Mouse (Mus musculus): ENCODE measurements at regions not wholly inside any gene's neighbourhood (a gene's known extent, or its start where the extent isn't known, plus 50 kb on each side); places are given as distances from the start of the nearest gene placed in this dataset.
A peak's percentile ranks its signal among the peaks of the same experiment; 100 is the strongest.

DNA sequence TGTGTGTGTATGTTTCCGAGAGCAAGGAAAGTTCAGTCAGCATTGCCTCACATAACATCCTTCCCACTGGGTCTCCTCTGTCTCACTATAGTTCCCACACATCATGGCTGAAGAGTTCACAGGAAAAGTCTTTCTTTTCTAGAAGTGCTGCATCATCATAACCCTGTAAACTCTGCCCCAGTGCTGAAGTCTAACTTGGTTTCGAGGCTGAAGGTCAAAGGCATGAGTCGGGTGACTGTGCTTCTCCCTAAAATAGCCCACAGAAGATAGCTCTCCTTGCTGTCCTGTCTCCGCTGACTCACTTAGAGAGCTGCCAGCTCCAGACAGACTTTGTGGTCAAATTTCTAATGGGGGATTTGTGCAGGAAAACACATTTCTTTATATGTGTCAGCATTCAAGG, 201.4 kb upstream of the Snx7 start:
- Histone ChIP-seq H3K4me2 (replicated peaks; ENCODE audit: low read depth, low read length) (no peak overlapping the region), H3K27ac (ENCODE audit: low read length) (no peak overlapping the region), H3K9me3 (ENCODE audit: low read length) (no peaks in the 10 kb centered on the region), H3K9ac (replicated peaks; ENCODE audit: low read length) (no peak overlapping the region), H3K4me3 (ENCODE audit: low read length) (no peak overlapping the region), H3K36me3 (ENCODE audit: insufficient read depth, low read length) (no peaks in the 10 kb centered on the region), H3K27me3 (ENCODE audit: insufficient read depth, low read length) (no peaks in the 10 kb centered on the region), H3K4me1 (ENCODE audit: insufficient read depth, low read length) (no peaks in the 10 kb centered on the region)
- 62% methylated on average over 4 of the region's 4 CpGs for WGBS
- ATAC-seq (ENCODE audit: low FRiP score, low TSS enrichment), result peak; percentile 65; the same call in 1 of the 2 replicates

DNA sequence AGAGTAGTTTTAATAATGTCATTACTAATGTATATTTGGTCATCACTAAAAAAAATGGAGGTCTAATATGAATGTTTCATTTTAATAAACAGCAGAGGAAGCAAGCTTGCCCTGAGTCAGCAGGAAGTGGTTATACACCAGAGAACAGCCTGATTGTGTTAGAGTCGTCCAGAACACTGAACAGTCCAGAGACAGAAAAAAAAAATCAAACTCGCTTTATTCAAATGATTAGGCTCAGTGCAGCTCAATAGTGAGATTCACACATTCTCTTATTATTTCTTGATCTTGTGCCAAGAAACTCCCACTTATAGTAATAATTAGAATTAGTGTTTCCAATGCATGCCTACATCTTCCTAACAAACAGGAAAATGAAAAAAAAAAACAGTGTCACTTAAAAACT, 194.9 kb upstream of the Snx7 start:
- WGBS, result 37% methylated on average over 2 of the region's 2 CpGs
- H3K4me1 ChIP-seq (ENCODE audit: insufficient read depth, low read length), result no peaks in the 10 kb centered on the region

GRCm38 (mm10) chr3:118062569-118062968, 193.8 kb upstream of the Snx7 start:
- H3K9ac ChIP-seq (replicated peaks; ENCODE audit: low read length), result no peak overlapping the region
- H3K4me3 ChIP-seq (ENCODE audit: low read length), result no peak overlapping the region
- no peak overlapping the region for H3K4me2 ChIP-seq (replicated peaks; ENCODE audit: low read depth, low read length)
- no peak overlapping the region for H3K27ac ChIP-seq (ENCODE audit: low read length)
- 92% methylated on average over 1 of the region's 1 CpGs for WGBS
- no peak for ATAC-seq (ENCODE audit: low FRiP score, low TSS enrichment)
- H3K36me3 ChIP-seq (ENCODE audit: insufficient read depth, low read length), result no peaks in the 10 kb centered on the region
- H3K27me3 ChIP-seq (ENCODE audit: insufficient read depth, low read length), result no peaks in the 10 kb centered on the region
- no peaks in the 10 kb centered on the region for H3K9me3 ChIP-seq (ENCODE audit: low read length)
- H3K4me1 ChIP-seq (ENCODE audit: insufficient read depth, low read length), result no peaks in the 10 kb centered on the region

More for the DNA sequence above, 194.9 kb upstream of the Snx7 start:
- Histone ChIP-seq H3K4me2 (replicated peaks; ENCODE audit: low read depth, low read length) (no peak overlapping the region), H3K36me3 (ENCODE audit: insufficient read depth, low read length) (no peaks in the 10 kb centered on the region), H3K9me3 (ENCODE audit: low read length) (no peaks in the 10 kb centered on the region), H3K27me3 (ENCODE audit: insufficient read depth, low read length) (no peaks in the 10 kb centered on the region), H3K4me3 (ENCODE audit: low read length) (no peak overlapping the region), H3K27ac (ENCODE audit: low read length) (no peak overlapping the region), H3K9ac (replicated peaks; ENCODE audit: low read length) (no peak overlapping the region)
- ATAC-seq (ENCODE audit: low FRiP score, low TSS enrichment), result no peak

DNA sequence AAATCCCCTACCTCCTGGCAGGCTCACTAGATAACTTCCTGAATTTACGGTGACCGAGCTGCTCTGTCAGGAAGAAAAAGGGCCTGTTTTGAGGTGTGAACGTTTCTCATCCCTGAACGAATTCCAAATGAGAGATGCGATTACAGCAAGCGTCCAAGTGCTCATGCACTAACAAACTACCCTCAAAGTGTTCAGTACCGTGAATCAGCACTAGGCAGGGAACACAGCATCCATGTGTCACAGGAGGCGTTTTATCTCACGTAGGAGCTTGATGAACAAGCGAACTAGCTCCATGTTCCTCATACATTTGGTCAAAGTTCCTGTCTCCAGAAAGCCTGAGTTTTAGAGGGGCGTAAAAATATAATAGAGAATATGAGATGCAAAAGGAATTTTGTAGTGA, 178.3 kb upstream of the Snx7 start:
- Histone ChIP-seq H3K9ac (replicated peaks; ENCODE audit: low read length) (no peak overlapping the region), H3K4me1 (ENCODE audit: insufficient read depth, low read length) (no peaks in the 10 kb centered on the region), H3K4me3 (ENCODE audit: low read length) (no peak overlapping the region), H3K4me2 (replicated peaks; ENCODE audit: low read depth, low read length) (no peak overlapping the region), H3K9me3 (ENCODE audit: low read length) (no peaks in the 10 kb centered on the region), H3K27ac (ENCODE audit: low read length) (no peak overlapping the region), H3K36me3 (ENCODE audit: insufficient read depth, low read length) (no peaks in the 10 kb centered on the region), H3K27me3 (ENCODE audit: insufficient read depth, low read length) (no peaks in the 10 kb centered on the region)
- ATAC-seq (ENCODE audit: low FRiP score, low TSS enrichment), result no peak
- 54% methylated on average over 11 of the region's 11 CpGs for WGBS

- no peak overlapping the region for H3K4me2 ChIP-seq (replicated peaks; ENCODE audit: low read depth, low read length)
- 42% methylated on average over 11 of the region's 11 CpGs for WGBS
- H3K4me3 ChIP-seq (ENCODE audit: low read length), result no peak overlapping the region
- no peak overlapping the region for H3K27ac ChIP-seq (ENCODE audit: low read length)
- no peaks in the 10 kb centered on the region for H3K4me1 ChIP-seq (ENCODE audit: insufficient read depth, low read length)
- H3K9ac ChIP-seq (replicated peaks; ENCODE audit: low read length), result no peak overlapping the region
- H3K9me3 ChIP-seq (ENCODE audit: low read length), result no peaks in the 10 kb centered on the region
- H3K36me3 ChIP-seq (ENCODE audit: insufficient read depth, low read length), result no peaks in the 10 kb centered on the region
- H3K27me3 ChIP-seq (ENCODE audit: insufficient read depth, low read length), result no peaks in the 10 kb centered on the region
- no peak for ATAC-seq (ENCODE audit: low FRiP score, low TSS enrichment)
These were observed 177.8 kb upstream of the Snx7 start for GRCm38 (mm10) chr3:118046536-118046935.

GRCm38 (mm10) chr3:118036501-118036900, 167.8 kb upstream of the Snx7 start:
- no peak overlapping the region for H3K27ac ChIP-seq (ENCODE audit: low read length)
- no peaks in the 10 kb centered on the region for H3K4me1 ChIP-seq (ENCODE audit: insufficient read depth, low read length)
- no peaks in the 10 kb centered on the region for H3K9me3 ChIP-seq (ENCODE audit: low read length)
- H3K4me2 ChIP-seq (replicated peaks; ENCODE audit: low read depth, low read length), result no peak overlapping the region
- H3K36me3 ChIP-seq (ENCODE audit: insufficient read depth, low read length), result no peaks in the 10 kb centered on the region
- WGBS, result 86% methylated on average over 7 of the region's 7 CpGs
- no peaks in the 10 kb centered on the region for H3K27me3 ChIP-seq (ENCODE audit: insufficient read depth, low read length)
- H3K4me3 ChIP-seq (ENCODE audit: low read length), result no peak overlapping the region
- ATAC-seq (ENCODE audit: low FRiP score, low TSS enrichment), result no peak
- H3K9ac ChIP-seq (replicated peaks; ENCODE audit: low read length), result no peak overlapping the region

GRCm38 (mm10) chr3:117995401-117995800, 126.7 kb upstream of the Snx7 start:
- H3K9me3 ChIP-seq (ENCODE audit: low read length), result no peaks in the 10 kb centered on the region
- ATAC-seq (ENCODE audit: low FRiP score, low TSS enrichment), result no peak
- no peak overlapping the region for H3K4me3 ChIP-seq (ENCODE audit: low read length)
- H3K27ac ChIP-seq (ENCODE audit: low read length), result no peak overlapping the region
- 58% methylated on average over 4 of the region's 4 CpGs for WGBS
- H3K27me3 ChIP-seq (ENCODE audit: insufficient read depth, low read length), result no peaks in the 10 kb centered on the region
- no peaks in the 10 kb centered on the region for H3K36me3 ChIP-seq (ENCODE audit: insufficient read depth, low read length)
- no peak overlapping the region for H3K4me2 ChIP-seq (replicated peaks; ENCODE audit: low read depth, low read length)
- no peak overlapping the region for H3K9ac ChIP-seq (replicated peaks; ENCODE audit: low read length)
- no peaks in the 10 kb centered on the region for H3K4me1 ChIP-seq (ENCODE audit: insufficient read depth, low read length)

DNA sequence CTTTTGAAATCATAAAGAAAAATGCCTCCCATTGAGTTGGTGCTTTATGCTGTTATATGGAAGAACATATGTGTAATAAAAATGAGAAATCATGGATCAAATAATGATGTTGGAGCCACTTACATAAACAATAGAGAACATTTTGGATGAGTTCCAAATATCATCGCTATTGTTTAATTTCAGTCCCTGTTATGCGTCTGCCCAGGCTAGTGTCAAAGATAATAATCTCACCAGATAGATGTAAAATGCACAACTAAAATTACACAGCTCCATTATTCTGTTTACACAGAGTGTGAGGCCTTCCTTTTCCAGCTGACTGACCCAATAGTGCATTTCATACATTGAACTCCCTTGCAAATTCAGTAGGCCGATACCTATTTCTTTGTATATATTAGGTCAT, 125.4 kb upstream of the Snx7 start:
- Histone ChIP-seq H3K9me3 (ENCODE audit: low read length) (no peaks in the 10 kb centered on the region), H3K27me3 (ENCODE audit: insufficient read depth, low read length) (no peaks in the 10 kb centered on the region), H3K4me3 (ENCODE audit: low read length) (no peak overlapping the region), H3K4me2 (replicated peaks; ENCODE audit: low read depth, low read length) (no peak overlapping the region), H3K4me1 (ENCODE audit: insufficient read depth, low read length) (no peaks in the 10 kb centered on the region), H3K27ac (ENCODE audit: low read length) (no peak overlapping the region), H3K9ac (replicated peaks; ENCODE audit: low read length) (no peak overlapping the region), H3K36me3 (ENCODE audit: insufficient read depth, low read length) (no peaks in the 10 kb centered on the region)
- 72% methylated on average over 3 of the region's 3 CpGs for WGBS
- ATAC-seq (ENCODE audit: low FRiP score, low TSS enrichment), result no peak

GRCm38 (mm10) chr3:117990561-117990960, 121.8 kb upstream of the Snx7 start:
- no peak overlapping the region for H3K4me3 ChIP-seq (ENCODE audit: low read length)
- no peak for ATAC-seq (ENCODE audit: low FRiP score, low TSS enrichment)

DNA sequence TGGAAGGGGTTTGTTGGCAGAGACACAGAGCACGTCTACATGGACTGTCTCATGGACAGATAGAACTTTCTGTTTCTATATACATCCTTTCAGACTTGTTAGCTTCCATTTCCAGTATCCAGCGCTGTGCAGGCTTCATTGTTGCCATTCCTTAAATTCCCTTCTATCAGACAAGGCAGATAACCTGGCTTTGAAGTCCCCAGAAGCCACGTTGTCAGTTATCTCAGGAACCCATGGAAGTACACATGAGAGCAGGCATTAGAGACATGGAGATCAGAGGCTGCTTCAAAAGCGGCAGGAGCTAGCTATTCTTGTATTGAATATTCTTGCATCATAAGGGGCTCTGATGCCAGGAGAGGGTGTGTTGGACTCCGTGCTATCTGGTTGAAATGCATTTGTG, 119.7 kb upstream of the Snx7 start:
- H3K27me3 ChIP-seq (ENCODE audit: insufficient read depth, low read length), result no peaks in the 10 kb centered on the region
- no peak overlapping the region for H3K9ac ChIP-seq (replicated peaks; ENCODE audit: low read length)
- H3K36me3 ChIP-seq (ENCODE audit: insufficient read depth, low read length), result no peaks in the 10 kb centered on the region
- WGBS, result 69% methylated on average over 5 of the region's 5 CpGs
- no peaks in the 10 kb centered on the region for H3K4me1 ChIP-seq (ENCODE audit: insufficient read depth, low read length)
- H3K9me3 ChIP-seq (ENCODE audit: low read length), result no peaks in the 10 kb centered on the region
- H3K27ac ChIP-seq (ENCODE audit: low read length), result no peak overlapping the region
- no peak overlapping the region for H3K4me3 ChIP-seq (ENCODE audit: low read length)
- H3K4me2 ChIP-seq (replicated peaks; ENCODE audit: low read depth, low read length), result no peak overlapping the region
- no peak for ATAC-seq (ENCODE audit: low FRiP score, low TSS enrichment)

More at GRCm38 (mm10) chr3:117990561-117990960, 121.8 kb upstream of the Snx7 start:
- no peaks in the 10 kb centered on the region for H3K27me3 ChIP-seq (ENCODE audit: insufficient read depth, low read length)
- H3K9me3 ChIP-seq (ENCODE audit: low read length), result no peaks in the 10 kb centered on the region
- 83% methylated on average over 2 of the region's 2 CpGs for WGBS
- H3K27ac ChIP-seq (ENCODE audit: low read length), result no peak overlapping the region
- no peaks in the 10 kb centered on the region for H3K36me3 ChIP-seq (ENCODE audit: insufficient read depth, low read length)
- H3K4me2 ChIP-seq (replicated peaks; ENCODE audit: low read depth, low read length), result no peak overlapping the region
- H3K4me1 ChIP-seq (ENCODE audit: insufficient read depth, low read length), result no peaks in the 10 kb centered on the region
- no peak overlapping the region for H3K9ac ChIP-seq (replicated peaks; ENCODE audit: low read length)

DNA sequence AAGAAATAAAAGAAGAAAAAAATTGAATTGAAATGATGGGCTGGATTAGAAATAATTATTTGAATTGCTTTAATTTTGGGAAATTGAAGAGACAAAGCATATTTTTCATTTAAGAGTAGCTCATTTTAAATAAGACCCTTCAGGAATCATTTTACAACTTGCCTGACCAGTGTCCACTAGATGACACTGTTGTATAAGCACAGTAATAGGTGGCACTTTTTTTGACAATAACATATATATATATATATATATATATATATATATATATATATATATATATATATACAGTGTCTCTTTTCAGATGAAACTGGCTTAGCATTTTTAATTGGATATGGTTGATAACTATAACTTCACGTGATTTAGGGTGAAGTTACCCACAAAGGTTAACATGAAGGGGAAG, 106.9 kb upstream of the Snx7 start:
- H3K4me1 ChIP-seq (ENCODE audit: insufficient read depth, low read length), result no peaks in the 10 kb centered on the region
- no peaks in the 10 kb centered on the region for H3K27me3 ChIP-seq (ENCODE audit: insufficient read depth, low read length)
- H3K9me3 ChIP-seq (ENCODE audit: low read length), result no peaks in the 10 kb centered on the region
- no peak for ATAC-seq (ENCODE audit: low FRiP score, low TSS enrichment)
- no peaks in the 10 kb centered on the region for H3K36me3 ChIP-seq (ENCODE audit: insufficient read depth, low read length)
- WGBS, result 57% methylated on average over 1 of the region's 1 CpGs
- no peak overlapping the region for H3K27ac ChIP-seq (ENCODE audit: low read length)
- H3K9ac ChIP-seq (replicated peaks; ENCODE audit: low read length), result no peak overlapping the region
- H3K4me3 ChIP-seq (ENCODE audit: low read length), result no peak overlapping the region
- no peak overlapping the region for H3K4me2 ChIP-seq (replicated peaks; ENCODE audit: low read depth, low read length)
